50 mouse cellular contexts compared by ENCODE assay signal in the genomic region with DNA sequence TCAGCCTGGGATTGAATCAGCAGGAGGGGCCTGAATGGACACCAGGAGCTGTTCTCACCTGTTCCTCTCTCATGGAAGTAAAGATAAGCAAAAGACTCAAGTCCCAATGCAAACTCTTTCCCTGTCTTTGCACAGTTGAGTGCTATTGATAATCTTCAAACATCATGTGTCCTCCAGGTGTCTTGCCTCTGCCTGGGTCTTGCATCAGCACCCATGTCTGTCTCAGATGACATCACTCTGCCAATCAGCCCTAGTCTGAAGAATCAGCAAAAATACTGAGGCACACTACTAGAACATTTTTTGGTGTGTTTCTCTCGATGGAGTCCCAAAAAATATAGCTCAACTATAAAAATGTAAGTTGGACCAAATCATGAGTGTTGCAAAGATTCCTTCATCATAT. TPM values are rescaled to one million over a fixed set of nuclear protein-coding genes. Genes with fewer than 3 reads are reported as not detected.
"Had no signal": no experiment of that assay in that cellular context is flagged by ENCODE, and none has a peak within 500 bp of the region (broad histone marks: within the 10 kb centered on the region; RNA-seq: fewer than 3 reads in every experiment).

No protein-coding gene starts in this region.

- H3K4me3 ChIP-seq: heart, embryonic 12.5 days; heart, embryonic 13.5 days; heart, embryonic 15.5 days; hindbrain, embryonic 10.5 days; hindbrain, embryonic 12.5 days; hindbrain, embryonic 13.5 days; hindbrain, embryonic 15.5 days; kidney, embryonic 15.5 days; layer of hippocampus, adult 2 months; left cerebral cortex, adult 2 months had no signal

- H3K36me3 ChIP-seq: heart, embryonic 12.5 days; heart, embryonic 13.5 days; heart, embryonic 15.5 days; hindbrain, embryonic 10.5 days; hindbrain, embryonic 12.5 days; hindbrain, embryonic 13.5 days; hindbrain, embryonic 15.5 days; kidney, embryonic 15.5 days had no signal

- ATAC-seq: hindbrain, embryonic 16.5 days; hindbrain, postnatal 0 days; inflammation-experienced regulatory T-cells, adult 6 months; intestine, embryonic 16.5 days had no signal

- H3K9ac ChIP-seq: heart, embryonic 12.5 days; heart, embryonic 13.5 days; heart, embryonic 15.5 days; hindbrain, embryonic 12.5 days; hindbrain, embryonic 13.5 days; hindbrain, embryonic 14.5 days; hindbrain, embryonic 15.5 days; kidney, embryonic 15.5 days had no signal

- H3K9me3 ChIP-seq: heart, embryonic 12.5 days; heart, embryonic 13.5 days; heart, embryonic 15.5 days; hindbrain, embryonic 10.5 days; hindbrain, embryonic 12.5 days; hindbrain, embryonic 13.5 days; hindbrain, embryonic 15.5 days; kidney, embryonic 15.5 days had no signal

- DNase-seq: heart, postnatal 10 days; heart, postnatal 14 days; heart, postnatal 36 days; heart, postnatal 4 days; kidney, adult 11 months; kidney, adult 18-20 months; kidney, adult 2 months; kidney, adult 8-10 months; kidney, adult 9 months; kidney, postnatal 10 days; kidney, postnatal 14 days; kidney, postnatal 25 days; kidney, postnatal 36 days; kidney, postnatal 4 days; layer of hippocampus, adult 9-11 months; layer of hippocampus, postnatal 36 days had no signal

- H3K27ac ChIP-seq: heart, embryonic 13.5 days; heart, embryonic 15.5 days; hindbrain, embryonic 10.5 days; hindbrain, embryonic 12.5 days; hindbrain, embryonic 13.5 days; hindbrain, embryonic 14.5 days; hindbrain, embryonic 15.5 days; hindbrain, postnatal 0 days; kidney, embryonic 15.5 days; kidney, postnatal 0 days; layer of hippocampus, adult 2 months; left cerebral cortex, adult 2 months had no signal

- H3K27me3 ChIP-seq: heart, embryonic 15.5 days; hindbrain, embryonic 12.5 days; hindbrain, embryonic 13.5 days; hindbrain, embryonic 15.5 days; kidney, embryonic 15.5 days had no signal

- H3K4me2 ChIP-seq: heart, embryonic 11.5 days; heart, embryonic 12.5 days; heart, embryonic 13.5 days; heart, embryonic 15.5 days; hindbrain, embryonic 12.5 days; hindbrain, embryonic 13.5 days; hindbrain, embryonic 14.5 days; hindbrain, embryonic 15.5 days; kidney, embryonic 15.5 days had no signal

- H3K4me1 ChIP-seq: heart, embryonic 12.5 days; heart, embryonic 13.5 days; heart, embryonic 15.5 days; hindbrain, embryonic 10.5 days; hindbrain, embryonic 12.5 days; hindbrain, embryonic 13.5 days; hindbrain, embryonic 15.5 days; kidney, embryonic 15.5 days had no signal

RNA-seq across cellular contexts. Expression of a gene that starts 11.8 kb away (rescaled TPM):
- total RNA-seq: heart, postnatal 4 days; hindbrain, postnatal 0 days; layer of hippocampus, adult 18-20 months; layer of hippocampus, adult 2 months; layer of hippocampus, postnatal 10 days; layer of hippocampus, postnatal 14 days; layer of hippocampus, postnatal 25 days; left cerebral cortex, adult 18-20 months; left cerebral cortex, adult 2 months had no signal
- polyA plus RNA-seq: heart, embryonic 12.5 days had no signal

RNA-seq across cellular contexts. Expression of a gene that starts 16.8 kb away (rescaled TPM):
- total RNA-seq: heart, postnatal 14 days; heart, postnatal 25 days; heart, postnatal 36 days; layer of hippocampus, adult 8-10 months; layer of hippocampus, postnatal 10 days; layer of hippocampus, postnatal 14 days; layer of hippocampus, postnatal 25 days; layer of hippocampus, postnatal 36 days had no signal
- polyA plus RNA-seq: hindbrain, embryonic 10.5 days; hindbrain, embryonic 11.5 days; hindbrain, embryonic 12.5 days; hindbrain, embryonic 13.5 days; hindbrain, embryonic 14.5 days; hindbrain, embryonic 15.5 days; hindbrain, embryonic 16.5 days; hindbrain, postnatal 0 days; inflammation-experienced regulatory T-cells, adult 6 months; intestine, embryonic 14.5 days; kidney, adult 2 months; kidney, embryonic 14.5 days; kidney, embryonic 16.5 days; large intestine, adult 2 months had no signal

RNA-seq across cellular contexts. Expression of a gene that starts 29.6 kb away (rescaled TPM):
- total RNA-seq: heart, postnatal 10 days; heart, postnatal 14 days; heart, postnatal 25 days; heart, postnatal 36 days; heart, postnatal 4 days; hindbrain, postnatal 0 days; layer of hippocampus, adult 18-20 months; layer of hippocampus, adult 2 months; layer of hippocampus, postnatal 10 days; layer of hippocampus, postnatal 14 days; layer of hippocampus, postnatal 25 days; layer of hippocampus, postnatal 36 days; left cerebral cortex, adult 18-20 months; left cerebral cortex, adult 2 months had no signal
- polyA plus RNA-seq: kidney, embryonic 14.5 days had no signal

RNA-seq across cellular contexts. Expression of a gene that starts 42.9 kb away (rescaled TPM):
- total RNA-seq: heart, postnatal 14 days; heart, postnatal 36 days; layer of hippocampus, adult 18-20 months; layer of hippocampus, adult 2 months; layer of hippocampus, postnatal 14 days; layer of hippocampus, postnatal 25 days; layer of hippocampus, postnatal 36 days; left cerebral cortex, adult 18-20 months; left cerebral cortex, adult 2 months had no signal

RNA-seq across cellular contexts. Expression of a gene that starts 46.6 kb away (rescaled TPM):
- total RNA-seq: heart, postnatal 10 days; heart, postnatal 14 days; heart, postnatal 25 days; heart, postnatal 36 days; heart, postnatal 4 days; hematopoietic stem cell, adult 5-6 weeks; hindbrain, postnatal 0 days; layer of hippocampus, adult 18-20 months; layer of hippocampus, adult 2 months; layer of hippocampus, adult 8-10 months; layer of hippocampus, postnatal 10 days; layer of hippocampus, postnatal 14 days; layer of hippocampus, postnatal 25 days; layer of hippocampus, postnatal 36 days; left cerebral cortex, adult 18-20 months; left cerebral cortex, adult 2 months; left cerebral cortex, adult 8-10 months had no signal
- polyA plus RNA-seq: heart, embryonic 11.5 days; heart, embryonic 12.5 days; heart, embryonic 13.5 days; heart, embryonic 14.5 days; heart, embryonic 15.5 days; heart, embryonic 16.5 days; heart, postnatal 0 days; hindbrain, embryonic 10.5 days; hindbrain, embryonic 11.5 days; hindbrain, embryonic 12.5 days; hindbrain, embryonic 13.5 days; hindbrain, embryonic 14.5 days; hindbrain, embryonic 15.5 days; hindbrain, embryonic 16.5 days; hindbrain, postnatal 0 days; inflammation-experienced regulatory T-cells, adult 6 months; intestine, embryonic 14.5 days; intestine, embryonic 16.5 days; kidney, adult 2 months; kidney, embryonic 14.5 days; kidney, embryonic 15.5 days; kidney, embryonic 16.5 days; kidney, postnatal 0 days; large intestine, adult 2 months had no signal
